In the genomic region with DNA sequence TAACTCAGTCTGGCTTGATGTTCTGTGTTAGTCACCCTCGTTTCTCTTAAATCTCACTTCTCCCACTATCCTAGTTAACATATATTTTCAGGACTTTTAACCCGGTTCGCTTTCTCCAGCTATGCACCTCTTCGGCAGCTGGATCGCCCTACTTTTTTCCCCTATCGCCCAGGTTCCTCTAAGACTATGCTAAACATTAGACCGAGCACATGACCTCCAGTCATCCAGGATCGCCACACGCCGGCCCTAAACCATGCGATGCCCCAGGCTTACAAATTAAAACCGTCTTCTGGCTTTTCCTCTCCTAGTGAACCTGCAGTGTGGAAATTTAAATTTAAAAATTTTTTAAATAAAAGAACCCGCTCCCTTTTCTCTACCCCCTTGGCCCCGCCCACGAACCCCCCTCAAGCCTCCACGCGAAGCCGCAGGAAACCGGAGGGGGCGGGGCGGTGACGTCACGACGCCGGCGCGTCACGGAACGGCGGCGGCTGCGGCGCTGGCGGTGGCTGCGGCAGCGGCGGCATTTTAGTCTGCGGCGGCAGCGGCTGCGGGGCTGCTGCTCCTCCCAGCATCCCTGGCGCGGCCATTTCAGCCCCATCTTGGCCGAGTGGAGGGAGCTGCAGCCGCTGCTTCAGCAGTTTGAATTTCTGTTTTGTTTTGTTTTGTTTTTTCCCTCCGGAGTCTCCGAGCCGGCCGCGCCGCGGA, we compare ENCODE assay signal across 8 mouse cellular contexts. TPM values are rescaled to one million over a fixed set of nuclear protein-coding genes. Genes with fewer than 3 reads are reported as not detected.
DNase-seq lines count a peak whose midpoint lies in the region; ATAC-seq and TF ChIP-seq lines count a peak whose summit lies in the region.

Tsc22d2 (plus strand) TSS at position 482 of the 705 bp plus-strand sequence.

- peak; percentile 82 for ATAC-seq in embryonic facial prominence, embryonic 15.5 days (ENCODE audit: insufficient number of reproducible peaks, low FRiP score, low TSS enrichment, low read depth)
- peak; percentile 83 for ATAC-seq in limb, embryonic 14.5 days (ENCODE audit: low FRiP score, low read depth)
- ATAC-seq in midbrain, embryonic 16.5 days = peak; percentile 85

- H3K27ac ChIP-seq in bone marrow macrophage, adult 2 months (ENCODE audit: insufficient read depth, low read depth, low read length) = peak within 1 kb of the TSS; percentile 97
- peak within 1 kb of the TSS; percentile 100 for H3K27ac ChIP-seq in embryonic facial prominence, embryonic 15.5 days (replicated peaks)
- H3K27ac ChIP-seq in limb, embryonic 14.5 days (replicated peaks; ENCODE audit: low read depth, low read length) = peak within 1 kb of the TSS; percentile 100
- H3K27ac ChIP-seq in midbrain, embryonic 16.5 days (ENCODE audit: low read length) = peak within 1 kb of the TSS; percentile 98
- H3K27ac ChIP-seq in spleen, adult 2 months (ENCODE audit: insufficient read depth, low read length) = peak within 1 kb of the TSS; percentile 99

- peak; percentile 99 for DNase-seq in B cell, adult 2 months
- DNase-seq in heart, adult 8-10 months (ENCODE audit: low spot score) = peak; percentile 94
- DNase-seq in kidney, adult 9 months = peak; percentile 96
- peak; percentile 92 for DNase-seq in limb, embryonic 14.5 days (ENCODE audit: low spot score)
- peak; percentile 81 to 97 for DNase-seq in spleen, adult 2 months (ENCODE audit: low read depth in 1 of 2, low spot score in 2 of 2)

- H3K4me1 ChIP-seq in bone marrow macrophage, adult 2 months (ENCODE audit: control insufficient read depth, insufficient read depth, low read length) = peaks cover 7% of the 10 kb centered on the region
- peaks cover 8% of the 10 kb centered on the region; the same call in 1 of the 2 replicates for H3K4me1 ChIP-seq in embryonic facial prominence, embryonic 15.5 days
- peaks cover 8% of the 10 kb centered on the region for H3K4me1 ChIP-seq in limb, embryonic 14.5 days (ENCODE audit: control insufficient read depth, insufficient read depth, low read length)
- peaks cover 20% of the 10 kb centered on the region for H3K4me1 ChIP-seq in midbrain, embryonic 16.5 days (ENCODE audit: control insufficient read depth, insufficient read depth, low read length)
- peaks cover 4% of the 10 kb centered on the region; the same call in 1 of the 2 replicates for H3K4me1 ChIP-seq in spleen, adult 2 months (ENCODE audit: control insufficient read depth, insufficient read depth, insufficient read length)

- TF ChIP-seq POLR2A in bone marrow macrophage, adult 2 months (IDR thresholded peaks at IDR 0.05; ENCODE audit: borderline replicate concordance, low read depth, low read length) = 0 out of 2 replicates have a peak, but pooled peaks have one; percentile 56
- peak; percentile 97 for TF ChIP-seq POLR2A in limb, embryonic 14.5 days (IDR thresholded peaks at IDR 0.05; ENCODE audit: borderline replicate concordance, extremely low read depth, insufficient read depth, insufficient read length)
- peak; percentile 93 for TF ChIP-seq POLR2A in spleen, adult 2 months (IDR thresholded peaks at IDR 0.05; ENCODE audit: low read depth, low read length)

- peak within 1 kb of the TSS; percentile 86 for H3K4me3 ChIP-seq in bone marrow macrophage, adult 2 months (ENCODE audit: insufficient read depth, low read length)
- H3K4me3 ChIP-seq in embryonic facial prominence, embryonic 15.5 days (replicated peaks) = peak within 1 kb of the TSS; percentile 96
- peak within 1 kb of the TSS; percentile 97 for H3K4me3 ChIP-seq in limb, embryonic 14.5 days (replicated peaks; ENCODE audit: low read length)
- peak within 1 kb of the TSS; percentile 100 for H3K4me3 ChIP-seq in midbrain, embryonic 16.5 days (ENCODE audit: low read depth, low read length)
- H3K4me3 ChIP-seq in spleen, adult 2 months (ENCODE audit: extremely low read depth, insufficient read depth, insufficient read length) = peak within 1 kb of the TSS; percentile 71

- peak within 1 kb of the TSS; percentile 92 for H3K9ac ChIP-seq in embryonic facial prominence, embryonic 15.5 days
- peak within 1 kb of the TSS; percentile 97 for H3K9ac ChIP-seq in limb, embryonic 14.5 days (ENCODE audit: low read depth, low read length, severe bottlenecking)
- peak within 1 kb of the TSS; percentile 91 for H3K9ac ChIP-seq in midbrain, embryonic 16.5 days (ENCODE audit: low read depth, low read length)

- no peaks in the 10 kb centered on the region for H3K27me3 ChIP-seq in embryonic facial prominence, embryonic 15.5 days
- no peaks in the 10 kb centered on the region for H3K27me3 ChIP-seq in limb, embryonic 14.5 days (ENCODE audit: control insufficient read depth, insufficient read depth, low read length)
- H3K27me3 ChIP-seq in midbrain, embryonic 16.5 days (ENCODE audit: control insufficient read depth, insufficient read depth, low read depth, low read length) = no peaks in the 10 kb centered on the region
- no peaks in the 10 kb centered on the region for H3K27me3 ChIP-seq in spleen, adult 2 months (ENCODE audit: control insufficient read depth, insufficient read depth, low read length)

- H3K4me2 ChIP-seq in embryonic facial prominence, embryonic 15.5 days (replicated peaks) = peak within 1 kb of the TSS; percentile 91
- peak within 1 kb of the TSS; percentile 88 for H3K4me2 ChIP-seq in limb, embryonic 14.5 days (replicated peaks; ENCODE audit: low read depth, low read length, severe bottlenecking)
- peak within 1 kb of the TSS; percentile 89 for H3K4me2 ChIP-seq in midbrain, embryonic 16.5 days (ENCODE audit: low read length)

- no peaks in the 10 kb centered on the region for H3K36me3 ChIP-seq in embryonic facial prominence, embryonic 15.5 days
- peaks cover 4% of the 10 kb centered on the region; the same call in 1 of the 2 replicates for H3K36me3 ChIP-seq in limb, embryonic 14.5 days (ENCODE audit: control insufficient read depth, insufficient read depth, low read length)
- no peaks in the 10 kb centered on the region for H3K36me3 ChIP-seq in midbrain, embryonic 16.5 days (ENCODE audit: control insufficient read depth, insufficient read depth, low read length)
- H3K36me3 ChIP-seq in spleen, adult 2 months (ENCODE audit: control insufficient read depth, insufficient read depth, low read length) = 0 out of 2 replicates have a peak, but pooled peaks cover 1% of the 10 kb centered on the region

- H3K9me3 ChIP-seq in embryonic facial prominence, embryonic 15.5 days (replicated peaks) = no peaks in the 10 kb centered on the region
- no peaks in the 10 kb centered on the region for H3K9me3 ChIP-seq in limb, embryonic 14.5 days (ENCODE audit: control insufficient read depth, low read length)
- H3K9me3 ChIP-seq in midbrain, embryonic 16.5 days (replicated peaks; ENCODE audit: control insufficient read depth, low read length, poor library complexity, severe bottlenecking) = no peaks in the 10 kb centered on the region

- TF ChIP-seq CTCF in bone marrow macrophage, adult 2 months (IDR thresholded peaks at IDR 0.05; ENCODE audit: low read depth, low read length) = no peak
- no peak for TF ChIP-seq CTCF in spleen, adult 2 months (IDR thresholded peaks at IDR 0.05; ENCODE audit: extremely low read depth, insufficient read depth, insufficient read length, insufficient replicate concordance)

- WGBS in embryonic facial prominence, embryonic 15.5 days = under 1% methylated on average over 52 of the region's 52 CpGs
- 1% methylated on average over 52 of the region's 52 CpGs for WGBS in limb, embryonic 14.5 days
- WGBS in midbrain, embryonic 16.5 days = under 1% methylated on average over 48 of the region's 52 CpGs
- under 1% methylated on average over 52 of the region's 52 CpGs for WGBS in spleen, adult 2 months

RNA-seq across cellular contexts. Expression of gene Tsc22d2, which starts in this region (rescaled TPM):
- 15.3 and 20.1 TPM in 2 replicates for polyA plus RNA-seq in bone marrow macrophage, adult 2 months (2012; ENCODE audit: insufficient read depth, insufficient read length, missing spikeins)
- 11.1 and 12.7 TPM in 2 replicates for polyA plus RNA-seq in embryonic facial prominence, embryonic 15.5 days (2015; fragmentation: Nextera tagmentation; extraction: Ambion mirVana)
- total RNA-seq in heart, adult 8-10 months (2022) = 10 to 100 TPM; 18.5 to 26.6 (median 22.1) TPM
- polyA plus RNA-seq in limb, embryonic 14.5 days (2012; rRNA removed) = 19.6 and 26.3 TPM in 2 replicates
- 17.1 and 20.5 TPM in 2 replicates for polyA plus RNA-seq in limb, embryonic 14.5 days (2014; fragmentation: Nextera tagmentation; extraction: Ambion mirVana)
- 7.2 and 8.5 TPM in 2 replicates for polyA plus RNA-seq in midbrain, embryonic 16.5 days (2015; fragmentation: Nextera tagmentation; extraction: Ambion mirVana)
- polyA plus RNA-seq in spleen, adult 2 months (2012; rRNA removed) = 12.3 and 21.3 TPM in 2 replicates

Comparison
In these comparisons a context has a peak if more than half of its experiments do, and no peak if none do; other contexts are left out.
1. Peak in every context shown above with its lines: DNase-seq, ATAC-seq, H3K4me3 ChIP-seq and H3K27ac ChIP-seq.